In genomic region chr7:139234426-139235188, GRCm38 (mm10) we compare ENCODE assay signal across 8 mouse cellular contexts. TPM values are rescaled to one million over a fixed set of nuclear protein-coding genes. Genes with fewer than 3 reads are reported as not detected.
DNase-seq lines count a peak whose midpoint lies in the region; ATAC-seq and TF ChIP-seq lines count a peak whose summit lies in the region.

No protein-coding gene starts in this region.

- H3K27me3 ChIP-seq in heart, embryonic 15.5 days: no peaks in the 10 kb centered on the region
- H3K27me3 ChIP-seq in small intestine, adult 2 months (ENCODE audit: control insufficient read depth, insufficient read depth, low read length): no peaks in the 10 kb centered on the region

- H3K4me3 ChIP-seq in heart, embryonic 15.5 days: no peak overlapping the region
- peak overlapping the region; percentile 36 for H3K4me3 ChIP-seq in small intestine, adult 2 months (ENCODE audit: low read depth, low read length)

- 0 out of 2 replicates have a peak overlapping the region, but pooled peaks have one; percentile 19 for H3K9ac ChIP-seq in heart, embryonic 15.5 days

- no peak for TF ChIP-seq CTCF in small intestine, adult 2 months (IDR thresholded peaks at IDR 0.05; ENCODE audit: extremely low read depth, insufficient read length, insufficient replicate concordance, low read depth, low read length)

- TF ChIP-seq POLR2A in small intestine, adult 2 months (IDR thresholded peaks at IDR 0.05; ENCODE audit: low read depth, low read length): no peak

- WGBS in heart, embryonic 15.5 days: 8% methylated on average over 18 of the region's 18 CpGs
- WGBS in small intestine, adult 2 months: 8% methylated on average over 18 of the region's 18 CpGs

- H3K9me3 ChIP-seq in heart, embryonic 15.5 days (replicated peaks): no peaks in the 10 kb centered on the region

- H3K4me2 ChIP-seq in heart, embryonic 15.5 days: peak overlapping the region; percentile 43

- ATAC-seq in heart, embryonic 15.5 days (replicated peaks; ENCODE audit: insufficient number of reproducible peaks, insufficient read depth, low FRiP score, low read depth): peak; percentile 69

- DNase-seq in right cerebral cortex, adult 18-20 months: peak; percentile 42
- no peak for DNase-seq in right cerebral cortex, postnatal 36 days (ENCODE audit: low spot score in 2 of 2)
- DNase-seq in embryo, embryonic 9.5 days (ENCODE audit: extremely low spot score): peak; percentile 79
- peak; percentile 82 for DNase-seq in kidney, postnatal 10 days
- DNase-seq in lung, postnatal 36 days: peak; percentile 72
- no peak for DNase-seq in frontal cortex, postnatal 36 days (ENCODE audit: low spot score in 2 of 2)

- no peaks in the 10 kb centered on the region for H3K36me3 ChIP-seq in heart, embryonic 15.5 days
- H3K36me3 ChIP-seq in small intestine, adult 2 months (ENCODE audit: control insufficient read depth, insufficient read depth, low read length): no peaks in the 10 kb centered on the region

- H3K4me1 ChIP-seq in heart, embryonic 15.5 days (replicated peaks): peaks cover 33% of the 10 kb centered on the region
- peaks cover 15% of the 10 kb centered on the region for H3K4me1 ChIP-seq in small intestine, adult 2 months (ENCODE audit: control insufficient read depth, insufficient read depth, insufficient read length, low read length)

- H3K27ac ChIP-seq in heart, embryonic 15.5 days: peak overlapping the region; percentile 64
- H3K27ac ChIP-seq in small intestine, adult 2 months (ENCODE audit: insufficient read depth, low read depth, low read length): peak overlapping the region; percentile 84

RNA-seq across cellular contexts. Expression of gene Pwwp2b, which starts 13.7 kb away (rescaled TPM):
- 7.0 and 8.5 TPM in 2 replicates for polyA plus RNA-seq in heart, embryonic 15.5 days (2015; fragmentation: Nextera tagmentation; extraction: Ambion mirVana)
- 5.8 and 19.4 TPM in 2 replicates for polyA plus RNA-seq in small intestine, adult 2 months (2012; rRNA removed)

RNA-seq across cellular contexts. Expression of gene Stk32c, which starts 21.5 kb away (rescaled TPM):
- polyA plus RNA-seq in heart, embryonic 15.5 days (2015; fragmentation: Nextera tagmentation; extraction: Ambion mirVana): 0.08 and 0.10 TPM in 2 replicates
- polyA plus RNA-seq in small intestine, adult 2 months (2012; rRNA removed): 2.5 and 7.7 TPM in 2 replicates

RNA-seq across cellular contexts. Expression of gene Lrrc27, which starts 21.8 kb away (rescaled TPM):
- polyA plus RNA-seq in heart, embryonic 15.5 days (2015; fragmentation: Nextera tagmentation; extraction: Ambion mirVana): 3.0 and 3.5 TPM in 2 replicates
- polyA plus RNA-seq in small intestine, adult 2 months (2012; rRNA removed): 0.15 and 1.3 TPM in 2 replicates

Comparison
In these comparisons a context has a peak if more than half of its experiments do, and no peak if none do; other contexts are left out.
1. DNase-seq: peak in right cerebral cortex, adult 18-20 months (single experiment), embryo, embryonic 9.5 days (single experiment), kidney, postnatal 10 days (single experiment) and lung, postnatal 36 days (single experiment); none in right cerebral cortex, postnatal 36 days (0 of 2) and frontal cortex, postnatal 36 days (0 of 2).